Mouse (Mus musculus) cerebellum, adult 2 months (tissue): ENCODE data around the gene Ppil1.

Experiments used
- CTCF ChIP-seq: fragments of 200-500 bp; IDR thresholded peaks from 2 replicates; pipeline ENCODE4 v1.5.1; 2011; ENCODE audit warnings: low read depth, mild to moderate bottlenecking, control low read depth, low read length, moderate library complexity, borderline replicate concordance; ENCODE audit not compliant: insufficient read depth
- POLR2A ChIP-seq: fragments of 200-500 bp; IDR thresholded peaks from 2 replicates; pipeline ENCODE4 v1.6.1; 2011; ENCODE audit warnings: low read length, control low read depth, borderline replicate concordance; ENCODE audit not compliant: insufficient read depth

- TF ChIP-seq CTCF (no peak), POLR2A (no peak)
These were observed 49.9 kb downstream of the Ppil1 start for GRCm38 (mm10) chr17:29214193-29214456.
